Mouse (Mus musculus): ENCODE results near the gene Spata31d1d. TPM values are rescaled to one million over a fixed set of nuclear protein-coding genes. Genes with fewer than 3 reads are reported as not detected.
A peak's percentile ranks its signal among the peaks of the same experiment; 100 is the strongest.
"Not testable (repeated sequence)": the region's sequence is repeated elsewhere in the genome, so short reads cannot be mapped to it uniquely, and the experiment has no call there.

The Spata31d1d gene
- 0.02 TPM in 1 of 2 replicates, not detected in the other for polyA plus RNA-seq (2015; fragmentation: Nextera tagmentation; extraction: Ambion mirVana)

GRCm38 (mm10) chr13:59731652-59732051 lies at the start of gene Spata31d1d:
Gene Spata31d1d (minus strand): TSS chr13:59731752.
- Histone ChIP-seq H3K9me3 (replicated peaks; ENCODE audit: control insufficient read depth, low read length) (no peaks in the 10 kb centered on the region), H3K36me3 (ENCODE audit: control insufficient read depth, insufficient read depth) (no peaks in the 10 kb centered on the region), H3K4me1 (ENCODE audit: control insufficient read depth, low read depth, low read length) (peaks cover 38% of the 10 kb centered on the region), H3K4me3 (ENCODE audit: low read depth, low read length) (no peak within 1 kb of the TSS), H3K27me3 (ENCODE audit: control insufficient read depth, insufficient read depth, low read depth, low read length) (peaks cover 6% of the 10 kb centered on the region; the same call in 1 of the 2 replicates), H3K4me2 (ENCODE audit: low read depth, low read length) (no peak within 1 kb of the TSS), H3K27ac (ENCODE audit: low read length) (no peak within 1 kb of the TSS), H3K9ac (ENCODE audit: low read depth, low read length) (no peak within 1 kb of the TSS)
- ATAC-seq (ENCODE audit: low read depth) = no peak
- WGBS (ENCODE audit: insufficient replicate concordance) = 33% methylated on average over 7 of the region's 7 CpGs

GRCm38 (mm10) chr13:59779744-59780264 lies 48.3 kb upstream of the Spata31d1d start:
- ATAC-seq (ENCODE audit: low read depth); H3K4me1 ChIP-seq (ENCODE audit: control insufficient read depth, low read depth, low read length); H3K9me3 ChIP-seq (replicated peaks; ENCODE audit: control insufficient read depth, low read length); H3K27ac ChIP-seq (ENCODE audit: low read length); H3K4me3 ChIP-seq (ENCODE audit: low read depth, low read length); H3K27me3 ChIP-seq (ENCODE audit: control insufficient read depth, insufficient read depth, low read depth, low read length); H3K9ac ChIP-seq (ENCODE audit: low read depth, low read length); H3K4me2 ChIP-seq (ENCODE audit: low read depth, low read length): not testable (repeated sequence)
- WGBS (ENCODE audit: insufficient replicate concordance) = 89% methylated on average over 1 of the region's 1 CpGs
- peaks cover 95% of the 10 kb centered on the region for H3K36me3 ChIP-seq (ENCODE audit: control insufficient read depth, insufficient read depth)

- WGBS (ENCODE audit: insufficient replicate concordance) = 76% methylated on average over 4 of the region's 4 CpGs
- no peak overlapping the region for H3K4me3 ChIP-seq (ENCODE audit: low read depth, low read length)
- H3K36me3 ChIP-seq (ENCODE audit: control insufficient read depth, insufficient read depth) = peaks cover 92% of the 10 kb centered on the region
- H3K4me2 ChIP-seq (ENCODE audit: low read depth, low read length) = no peak overlapping the region
- H3K4me1 ChIP-seq (ENCODE audit: control insufficient read depth, low read depth, low read length) = no peaks in the 10 kb centered on the region; the same call in 1 of the 2 replicates
- no peak for ATAC-seq (ENCODE audit: low read depth)
- H3K27ac ChIP-seq (ENCODE audit: low read length) = no peak overlapping the region
- no peaks in the 10 kb centered on the region for H3K27me3 ChIP-seq (ENCODE audit: control insufficient read depth, insufficient read depth, low read depth, low read length)
- no peak overlapping the region for H3K9ac ChIP-seq (ENCODE audit: low read depth, low read length)
- no peaks in the 10 kb centered on the region for H3K9me3 ChIP-seq (replicated peaks; ENCODE audit: control insufficient read depth, low read length)
These were observed 47.7 kb upstream of the Spata31d1d start for GRCm38 (mm10) chr13:59779213-59779612.

GRCm38 (mm10) chr13:59775168-59775567 lies 43.6 kb upstream of the Spata31d1d start:
- no peaks in the 10 kb centered on the region for H3K27me3 ChIP-seq (ENCODE audit: control insufficient read depth, insufficient read depth, low read depth, low read length)
- H3K27ac ChIP-seq (ENCODE audit: low read length) = peak overlapping the region; percentile 12
- WGBS (ENCODE audit: insufficient replicate concordance) = 73% methylated on average over 3 of the region's 3 CpGs
- ATAC-seq (ENCODE audit: low read depth) = peak; percentile 35
- H3K9me3 ChIP-seq (replicated peaks; ENCODE audit: control insufficient read depth, low read length) = no peaks in the 10 kb centered on the region
- H3K9ac ChIP-seq (ENCODE audit: low read depth, low read length) = no peak overlapping the region
- peaks cover 28% of the 10 kb centered on the region for H3K4me1 ChIP-seq (ENCODE audit: control insufficient read depth, low read depth, low read length)
- peaks cover 74% of the 10 kb centered on the region for H3K36me3 ChIP-seq (ENCODE audit: control insufficient read depth, insufficient read depth)
- no peak overlapping the region for H3K4me3 ChIP-seq (ENCODE audit: low read depth, low read length)
- H3K4me2 ChIP-seq (ENCODE audit: low read depth, low read length) = no peak overlapping the region

- Histone ChIP-seq H3K4me3 (ENCODE audit: low read depth, low read length) (peak overlapping the region; percentile 94), H3K36me3 (ENCODE audit: control insufficient read depth, insufficient read depth) (peaks cover 46% of the 10 kb centered on the region)
- ATAC-seq (ENCODE audit: low read depth) = peak; percentile 30
These were observed 39.7 kb upstream of the Spata31d1d start for GRCm38 (mm10) chr13:59771257-59771656.

GRCm38 (mm10) chr13:59770847-59771246 lies 39.3 kb upstream of the Spata31d1d start:
- Histone ChIP-seq H3K9me3 (replicated peaks; ENCODE audit: control insufficient read depth, low read length) (no peaks in the 10 kb centered on the region), H3K36me3 (ENCODE audit: control insufficient read depth, insufficient read depth) (peaks cover 43% of the 10 kb centered on the region), H3K9ac (ENCODE audit: low read depth, low read length) (peak overlapping the region; percentile 89), H3K4me1 (ENCODE audit: control insufficient read depth, low read depth, low read length) (peaks cover 49% of the 10 kb centered on the region), H3K27me3 (ENCODE audit: control insufficient read depth, insufficient read depth, low read depth, low read length) (no peaks in the 10 kb centered on the region), H3K4me3 (ENCODE audit: low read depth, low read length) (peak overlapping the region; percentile 94), H3K4me2 (ENCODE audit: low read depth, low read length) (peak overlapping the region; percentile 94), H3K27ac (ENCODE audit: low read length) (peak overlapping the region; percentile 100)
- peak; percentile 16; the same call in 1 of the 2 replicates for ATAC-seq (ENCODE audit: low read depth)
- WGBS (ENCODE audit: insufficient replicate concordance) = 14% methylated on average over 9 of the region's 9 CpGs

More at GRCm38 (mm10) chr13:59771257-59771656, 39.7 kb upstream of the Spata31d1d start:
- H3K4me2 ChIP-seq (ENCODE audit: low read depth, low read length) = peak overlapping the region; percentile 94
- 11% methylated on average over 9 of the region's 9 CpGs for WGBS (ENCODE audit: insufficient replicate concordance)
- peak overlapping the region; percentile 89 for H3K9ac ChIP-seq (ENCODE audit: low read depth, low read length)
- peak overlapping the region; percentile 100 for H3K27ac ChIP-seq (ENCODE audit: low read length)
- H3K27me3 ChIP-seq (ENCODE audit: control insufficient read depth, insufficient read depth, low read depth, low read length) = no peaks in the 10 kb centered on the region
- no peaks in the 10 kb centered on the region for H3K9me3 ChIP-seq (replicated peaks; ENCODE audit: control insufficient read depth, low read length)
- peaks cover 45% of the 10 kb centered on the region for H3K4me1 ChIP-seq (ENCODE audit: control insufficient read depth, low read depth, low read length)

GRCm38 (mm10) chr13:59770164-59770562 lies 38.6 kb upstream of the Spata31d1d start:
- Histone ChIP-seq H3K27me3 (ENCODE audit: control insufficient read depth, insufficient read depth, low read depth, low read length) (no peaks in the 10 kb centered on the region), H3K4me2 (ENCODE audit: low read depth, low read length) (peak overlapping the region; percentile 94), H3K9ac (ENCODE audit: low read depth, low read length) (peak overlapping the region; percentile 89), H3K9me3 (replicated peaks; ENCODE audit: control insufficient read depth, low read length) (no peaks in the 10 kb centered on the region), H3K4me3 (ENCODE audit: low read depth, low read length) (peak overlapping the region; percentile 94), H3K36me3 (ENCODE audit: control insufficient read depth, insufficient read depth) (peaks cover 36% of the 10 kb centered on the region), H3K4me1 (ENCODE audit: control insufficient read depth, low read depth, low read length) (peaks cover 54% of the 10 kb centered on the region), H3K27ac (ENCODE audit: low read length) (peak overlapping the region; percentile 100)
- ATAC-seq (ENCODE audit: low read depth) = peak; percentile 81
- under 1% methylated on average over 28 of the region's 28 CpGs for WGBS (ENCODE audit: insufficient replicate concordance)

- no peaks in the 10 kb centered on the region for H3K27me3 ChIP-seq (ENCODE audit: control insufficient read depth, insufficient read depth, low read depth, low read length)
- WGBS (ENCODE audit: insufficient replicate concordance) = under 1% methylated on average over 89 of the region's 91 CpGs
- H3K4me3 ChIP-seq (ENCODE audit: low read depth, low read length) = peak within 1 kb of the TSS; percentile 94
- peaks cover 54% of the 10 kb centered on the region for H3K4me1 ChIP-seq (ENCODE audit: control insufficient read depth, low read depth, low read length)
- peak; percentile 92 for ATAC-seq (ENCODE audit: low read depth)
- H3K9ac ChIP-seq (ENCODE audit: low read depth, low read length) = peak within 1 kb of the TSS; percentile 99
- peaks cover 30% of the 10 kb centered on the region for H3K36me3 ChIP-seq (ENCODE audit: control insufficient read depth, insufficient read depth)
- no peaks in the 10 kb centered on the region for H3K9me3 ChIP-seq (replicated peaks; ENCODE audit: control insufficient read depth, low read length)
- peak within 1 kb of the TSS; percentile 94 for H3K4me2 ChIP-seq (ENCODE audit: low read depth, low read length)
- H3K27ac ChIP-seq (ENCODE audit: low read length) = peak within 1 kb of the TSS; percentile 100
These were observed 38.0 kb upstream of the Spata31d1d start, which contains the start of gene Isca1 for GRCm38 (mm10) chr13:59769296-59770163. Gene Isca1 (minus strand): TSS chr13:59769810.

GRCm38 (mm10) chr13:59768531-59768930 lies 37.0 kb upstream of the Spata31d1d start:
- peaks cover 28% of the 10 kb centered on the region for H3K36me3 ChIP-seq (ENCODE audit: control insufficient read depth, insufficient read depth)
- H3K4me1 ChIP-seq (ENCODE audit: control insufficient read depth, low read depth, low read length) = peaks cover 60% of the 10 kb centered on the region

More at GRCm38 (mm10) chr13:59768531-59768930, 37.0 kb upstream of the Spata31d1d start:
- Histone ChIP-seq H3K9ac (ENCODE audit: low read depth, low read length) (peak overlapping the region; percentile 99), H3K27ac (ENCODE audit: low read length) (peak overlapping the region; percentile 100), H3K9me3 (replicated peaks; ENCODE audit: control insufficient read depth, low read length) (no peaks in the 10 kb centered on the region), H3K4me3 (ENCODE audit: low read depth, low read length) (peak overlapping the region; percentile 94), H3K27me3 (ENCODE audit: control insufficient read depth, insufficient read depth, low read depth, low read length) (no peaks in the 10 kb centered on the region), H3K4me2 (ENCODE audit: low read depth, low read length) (peak overlapping the region; percentile 74)
- WGBS (ENCODE audit: insufficient replicate concordance) = 14% methylated on average over 13 of the region's 13 CpGs
- ATAC-seq (ENCODE audit: low read depth) = no peak

Measured in liver, embryonic 16.5 days (tissue).